1 mouse cellular context compared by ENCODE assay signal in the genomic region with DNA sequence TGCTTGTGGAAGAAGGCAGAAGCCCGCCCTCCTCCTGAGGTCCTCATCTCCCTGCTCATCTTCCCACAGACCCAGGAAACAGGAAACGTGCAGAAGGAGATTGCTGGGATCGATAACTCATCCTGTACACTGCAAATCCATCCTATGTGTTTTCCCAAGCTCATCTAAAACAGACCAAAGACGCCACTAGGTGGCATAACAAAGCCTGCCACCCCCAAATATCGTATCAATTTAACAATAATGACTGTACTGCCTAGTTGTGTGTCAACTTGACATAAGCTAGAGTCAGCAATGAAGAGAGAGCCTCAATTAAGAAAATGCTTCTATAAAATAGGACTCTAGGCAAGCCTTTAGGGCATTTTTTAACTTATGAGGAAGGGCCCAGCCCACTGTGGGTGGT.
A peak's percentile ranks its signal among the peaks of the same experiment; 100 is the strongest.
TF ChIP-seq lines count a peak whose summit lies in the region.

No protein-coding gene starts in this region.

TF ChIP-seq in CH12.LX, 34 proteins besides CTCF, POLR2A, EP300 and RAD21:
- no peak for TF ChIP-seq GABPA (IDR thresholded peaks at IDR 0.05; ENCODE audit: insufficient replicate concordance, low read depth, low read length)
- peak; percentile 48 for TF ChIP-seq SMC3 (IDR thresholded peaks at IDR 0.05; ENCODE audit: low read depth, low read length)
